Mouse (Mus musculus) granulocyte monocyte progenitor cell, adult 5-6 weeks (primary cell): ENCODE measurements at regions not wholly inside any gene's neighbourhood (a gene's known extent, or its start where the extent isn't known, plus 50 kb on each side); places are given as distances from the start of the nearest gene placed in this dataset.

Experiments
- ATAC-seq: replicated peaks from 2 replicates; pipeline ENCODE4 v1.8.0; 2016; ENCODE audit warnings: mild to moderate bottlenecking, moderate TSS enrichment, inconsistent platforms; ENCODE audit not compliant: poor library complexity, severe bottlenecking

DNA sequence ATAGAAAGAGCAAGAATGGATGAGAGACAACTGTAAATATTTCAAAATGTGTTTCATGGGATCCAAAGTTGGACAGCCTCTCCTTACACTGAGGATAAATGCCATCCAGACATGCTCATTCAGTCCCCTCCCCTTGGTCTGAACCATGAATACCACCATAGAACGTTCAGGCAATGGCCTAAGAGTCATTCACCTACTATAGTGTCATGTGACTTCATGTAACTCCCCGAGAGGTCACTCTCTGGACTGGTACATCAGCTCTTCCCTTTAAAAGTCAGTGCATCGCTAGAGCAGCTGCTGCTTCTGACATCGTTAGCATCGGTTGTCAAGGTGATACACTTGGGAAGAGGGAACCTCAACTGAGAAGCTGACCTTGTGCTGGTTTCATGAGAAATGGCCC lies 260.2 kb upstream of the Fn1 start:
- peak; percentile 41 for ATAC-seq

DNA sequence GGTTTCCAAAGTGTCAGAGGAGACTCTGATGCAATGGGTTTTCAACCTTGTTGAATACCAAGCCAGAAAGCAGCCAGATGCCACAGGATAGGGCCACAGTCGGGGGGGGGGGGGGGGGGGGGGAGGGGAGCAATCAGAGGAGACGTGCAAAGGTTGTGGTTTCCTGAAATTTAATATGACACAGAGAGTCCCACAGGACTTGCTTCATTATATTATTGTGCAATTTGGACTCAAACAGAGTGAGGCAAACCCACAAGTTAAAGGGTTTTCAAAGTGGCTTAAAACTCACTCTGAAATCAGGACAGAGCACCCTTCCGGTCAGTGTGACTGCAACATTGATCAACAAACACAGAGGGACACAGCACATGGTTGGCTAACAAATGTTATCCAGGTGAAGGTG lies 259.4 kb upstream of the Fn1 start:
- ATAC-seq = peak; percentile 94

DNA sequence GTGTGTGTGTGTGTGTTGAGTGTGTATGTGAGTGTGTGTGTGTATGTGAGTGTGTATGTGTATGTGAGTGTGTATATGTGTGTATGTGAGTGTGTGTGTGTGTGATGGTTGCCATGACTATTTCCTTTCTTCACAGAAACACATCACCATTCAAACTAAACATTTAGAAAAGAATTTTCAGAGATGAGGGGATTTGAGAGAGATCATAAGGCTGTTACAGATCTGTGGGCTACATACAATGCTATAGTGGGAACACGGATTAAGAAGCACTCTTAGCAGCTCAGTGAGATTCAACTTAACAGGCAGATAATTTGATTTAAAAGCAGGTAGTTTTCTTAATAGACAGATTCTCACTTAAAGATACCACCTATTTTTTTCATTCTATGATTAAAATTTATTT lies 257.1 kb upstream of the Fn1 start:
- no peak for ATAC-seq

DNA sequence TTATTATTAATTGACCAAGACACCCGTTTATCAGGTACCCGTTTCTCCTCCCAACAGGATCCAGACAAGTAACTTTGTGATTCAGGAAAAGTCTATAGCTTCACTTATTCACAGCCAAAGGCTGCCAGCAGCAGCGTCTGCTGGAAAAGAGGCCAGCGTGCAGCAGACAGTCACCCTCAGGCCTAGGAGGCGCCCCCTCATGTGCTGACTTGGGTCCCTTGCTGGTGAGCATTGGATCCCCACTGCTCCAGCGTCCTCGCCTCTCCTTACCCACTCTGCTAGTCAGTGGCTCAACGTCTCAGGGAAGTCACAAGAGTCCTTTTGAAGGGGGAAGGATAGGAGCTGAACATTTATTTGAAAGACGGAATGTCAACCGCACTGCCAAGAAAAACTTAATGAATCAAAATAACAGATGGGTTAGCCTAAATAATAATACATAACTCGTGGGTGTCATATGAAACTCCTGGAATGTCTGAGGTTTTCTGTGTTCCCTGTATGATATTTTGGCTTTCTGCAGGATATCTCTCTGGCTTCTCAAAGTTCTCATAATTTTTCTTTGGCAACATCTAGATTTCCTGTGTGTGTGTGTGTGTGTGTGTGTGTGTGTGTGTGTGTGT lies 256.6 kb upstream of the Fn1 start:
- ATAC-seq = no peak

DNA sequence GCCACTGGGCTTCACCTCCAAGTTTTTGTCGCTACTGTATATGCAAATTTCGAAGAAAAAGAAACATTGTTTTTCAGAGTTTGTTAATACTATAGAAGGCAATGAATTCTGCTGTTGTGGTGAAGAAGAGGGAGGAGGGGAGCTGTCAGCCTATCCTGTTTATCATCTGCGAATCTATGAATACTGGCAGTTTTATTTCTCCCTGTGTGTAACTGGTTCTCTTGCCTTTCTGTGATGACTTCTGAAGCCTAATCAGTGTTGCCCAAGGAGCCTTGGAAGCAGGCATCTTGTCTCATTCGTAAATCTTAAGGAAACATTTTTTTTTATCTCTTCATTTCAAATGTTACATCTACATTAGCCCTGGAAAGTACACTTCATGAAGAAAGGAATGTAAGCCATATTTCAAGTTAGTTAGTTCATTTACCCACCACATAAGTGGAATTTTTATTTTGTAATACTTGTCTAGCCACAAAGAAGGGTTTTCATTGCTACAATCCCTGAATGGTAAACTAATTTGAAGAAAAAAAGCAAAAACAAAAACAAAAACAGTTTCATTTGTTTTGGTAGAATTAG lies 251.5 kb upstream of the Fn1 start:
- ATAC-seq = no peak

DNA sequence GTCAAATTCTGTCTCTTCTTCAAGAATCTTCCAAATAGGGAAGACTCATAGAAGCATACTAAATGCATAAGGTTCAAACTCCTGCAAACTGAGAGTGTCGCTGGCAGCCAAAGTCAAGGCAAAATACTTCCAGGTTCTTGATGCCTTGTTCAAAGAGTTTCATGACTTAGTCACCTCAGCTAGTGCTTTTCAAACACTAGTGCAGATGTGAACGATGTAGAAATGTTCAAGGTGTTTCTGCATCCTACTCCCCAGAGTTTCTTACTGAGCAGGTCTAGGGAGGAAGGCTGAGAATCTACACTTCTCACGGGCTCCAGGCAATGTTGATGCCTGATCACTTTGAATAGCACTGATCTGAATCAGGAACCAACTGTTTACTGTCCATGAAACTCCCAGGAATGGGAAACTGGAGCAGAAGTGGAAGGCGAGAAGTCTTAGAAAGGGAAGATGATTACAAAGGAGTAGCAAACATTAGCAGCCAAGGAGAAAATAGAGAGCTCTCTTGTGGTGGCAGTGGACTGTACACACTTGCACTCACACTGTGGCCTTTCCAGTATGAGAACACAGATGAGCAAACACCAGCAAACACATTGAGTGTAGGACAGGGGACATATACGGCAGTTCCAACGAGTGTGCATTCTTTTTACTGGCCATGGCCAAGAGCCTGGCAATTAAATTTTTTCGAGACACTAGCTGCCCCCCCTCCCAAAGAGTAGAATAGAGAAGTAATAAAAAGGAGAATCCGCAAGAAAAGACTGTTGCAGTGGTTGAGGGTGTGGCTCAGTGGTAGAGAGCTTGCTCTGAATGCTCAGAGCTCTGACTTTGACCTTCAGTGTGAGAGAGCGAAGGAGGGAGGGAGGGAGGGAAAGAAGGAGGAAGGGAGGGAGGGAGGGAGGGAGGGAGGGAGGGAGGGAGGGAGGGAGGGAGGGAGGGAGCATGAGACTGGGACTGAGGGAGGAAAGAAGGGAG lies 247.4 kb upstream of the Fn1 start:
- ATAC-seq = peak; percentile 78

DNA sequence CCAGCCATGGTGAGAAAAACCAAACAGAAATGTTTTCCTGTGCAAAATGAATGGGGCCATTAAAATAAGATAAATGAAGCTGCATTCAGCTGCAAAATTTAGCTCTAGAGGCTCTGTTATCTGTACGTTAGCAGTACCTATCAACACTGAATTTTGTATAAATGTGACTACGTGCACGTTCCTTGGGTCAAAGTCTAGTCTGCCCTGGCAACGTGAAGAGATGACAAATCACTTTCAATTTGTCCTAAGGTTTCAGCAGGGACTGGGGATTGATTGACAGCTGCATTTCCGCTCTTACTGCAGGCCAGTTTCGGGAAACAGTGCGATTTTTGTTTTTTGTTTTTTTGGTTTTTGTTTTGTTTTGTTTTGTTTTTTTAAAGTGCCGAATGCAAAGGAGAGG lies 246.1 kb upstream of the Fn1 start:
- ATAC-seq = no peak

DNA sequence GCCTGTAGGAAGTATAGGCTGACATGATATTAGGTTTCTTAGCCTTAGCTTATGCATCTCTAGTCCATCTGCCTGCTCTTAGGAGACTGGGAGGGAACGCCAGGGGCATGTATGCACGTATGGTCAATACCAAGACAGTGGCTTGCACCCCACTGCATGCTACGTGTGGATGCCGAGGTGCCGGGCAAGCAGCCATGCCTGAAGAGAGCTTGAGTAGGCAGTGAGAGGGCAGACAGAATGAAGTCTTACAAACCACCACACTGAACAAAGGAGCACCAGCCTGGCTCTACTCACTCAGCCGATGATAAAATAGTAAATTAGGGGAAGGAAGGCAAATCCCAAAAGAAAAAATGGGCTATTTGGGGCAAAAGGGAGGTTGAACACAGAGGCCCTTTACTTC lies 245.2 kb upstream of the Fn1 start:
- ATAC-seq = peak; percentile 21; the same call in 1 of the 2 replicates

DNA sequence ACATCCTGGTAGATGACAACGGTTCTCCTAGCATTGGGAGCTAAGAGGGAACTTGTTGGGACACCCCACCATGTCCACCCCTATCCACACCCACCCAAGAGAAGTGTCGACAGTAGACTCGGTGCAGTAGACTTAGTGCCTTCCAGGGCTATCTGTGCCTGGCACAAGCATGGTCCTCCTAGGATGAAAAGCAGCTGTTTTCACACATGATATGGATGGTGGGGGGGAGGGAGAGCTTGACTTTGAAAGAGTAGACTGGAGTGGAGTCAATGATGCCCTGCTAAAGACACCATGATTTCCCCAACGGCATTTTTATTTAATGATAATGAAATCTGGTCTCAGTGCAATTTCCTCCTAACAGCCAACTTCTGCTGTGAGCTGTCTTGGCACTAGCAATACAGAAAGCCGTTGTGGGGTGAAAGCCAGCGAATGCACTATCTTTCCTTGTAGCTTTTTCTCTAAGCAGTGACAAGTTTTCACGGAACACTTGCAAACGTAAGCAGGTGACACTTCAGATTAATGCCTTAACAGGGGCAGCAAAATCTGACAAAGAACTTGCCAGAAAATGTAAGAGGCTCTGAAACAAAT lies 244.6 kb upstream of the Fn1 start:
- ATAC-seq = peak; percentile 33

DNA sequence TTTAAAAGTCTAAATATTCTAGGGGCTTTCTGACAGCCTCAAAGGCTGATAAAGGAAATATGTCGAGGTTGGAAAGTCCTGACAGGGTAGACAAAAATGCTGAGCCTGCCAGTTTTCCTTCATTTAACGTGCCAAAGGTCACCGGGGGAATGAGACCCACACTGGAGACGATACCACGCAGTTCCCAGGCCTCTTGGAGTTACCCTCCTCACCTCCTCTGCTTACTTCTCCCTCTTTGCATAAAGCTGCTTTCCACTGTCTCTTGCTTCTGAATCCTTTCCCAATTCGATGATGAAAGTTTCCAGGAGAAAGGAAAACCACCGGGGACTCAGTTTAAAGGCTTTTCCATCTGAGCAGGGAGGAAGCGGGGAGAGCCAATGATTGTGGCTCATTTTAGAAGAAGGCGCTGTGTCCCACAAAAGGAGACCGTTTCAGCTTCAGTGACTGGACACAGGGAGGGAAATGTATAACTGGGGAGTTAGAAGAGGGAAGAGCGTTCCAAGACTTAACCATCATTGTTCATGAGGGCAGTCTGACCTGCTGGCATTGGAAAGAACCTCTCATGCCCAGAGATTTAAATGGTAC lies 243.2 kb upstream of the Fn1 start:
- no peak for ATAC-seq

DNA sequence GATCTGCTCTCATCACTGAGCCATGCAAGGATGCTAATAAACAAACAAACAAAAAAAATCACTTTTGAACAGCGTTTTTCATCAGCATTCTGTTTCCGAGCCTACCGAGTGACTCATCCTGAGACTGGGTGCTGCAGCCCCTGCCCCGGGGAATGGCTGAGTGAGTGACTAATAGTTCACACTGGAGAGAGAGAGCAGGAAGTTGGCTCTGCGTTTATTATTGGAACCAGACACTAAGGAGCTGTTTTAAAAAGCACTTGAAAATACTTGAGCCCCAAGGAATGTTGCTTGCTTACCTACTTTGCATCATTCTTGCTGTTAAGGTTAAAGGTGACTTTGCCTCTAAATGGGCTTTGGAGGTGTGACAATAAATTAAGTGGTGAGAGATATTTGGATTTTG lies 240.6 kb upstream of the Fn1 start:
- peak; percentile 52 for ATAC-seq

DNA sequence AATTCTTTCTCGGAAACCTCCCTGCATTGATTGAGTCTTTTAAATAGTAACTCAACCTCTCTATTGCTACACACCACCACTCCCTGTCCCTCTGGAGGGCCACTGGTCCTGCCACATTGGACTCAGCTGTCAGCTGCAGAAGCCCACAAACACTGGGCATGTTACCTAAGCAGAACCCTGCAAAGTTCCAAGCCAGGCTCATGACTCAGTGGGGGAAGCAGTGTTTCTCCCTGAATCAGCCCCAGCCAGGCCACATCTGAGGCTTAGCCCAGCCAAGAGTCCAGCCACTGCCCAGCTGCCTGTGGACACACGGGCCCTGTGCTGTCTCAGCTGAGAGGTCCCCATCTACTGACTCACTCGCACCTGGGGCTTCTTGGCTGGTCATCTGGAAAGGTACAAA lies 234.8 kb upstream of the Fn1 start:
- no peak for ATAC-seq

DNA sequence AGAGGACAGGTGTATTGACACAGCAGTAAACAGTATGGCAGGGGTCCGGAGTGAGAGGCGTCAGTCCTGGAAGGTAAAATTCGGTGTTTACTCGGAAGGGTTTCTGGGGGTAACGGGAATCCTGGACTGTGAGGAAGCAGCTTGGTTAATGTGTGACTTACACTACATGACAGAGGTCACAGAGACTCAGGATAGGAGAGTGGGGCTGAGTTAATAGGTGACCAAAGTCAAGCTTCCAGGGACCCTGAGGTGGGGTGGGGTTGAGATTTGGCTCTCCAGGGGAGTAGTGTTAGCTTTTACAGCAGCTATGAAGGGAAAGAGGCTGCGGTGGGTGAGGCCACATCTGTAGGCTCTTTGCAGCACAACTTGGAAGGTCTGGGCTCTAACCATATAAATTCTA lies 233.9 kb upstream of the Fn1 start:
- ATAC-seq = no peak

DNA sequence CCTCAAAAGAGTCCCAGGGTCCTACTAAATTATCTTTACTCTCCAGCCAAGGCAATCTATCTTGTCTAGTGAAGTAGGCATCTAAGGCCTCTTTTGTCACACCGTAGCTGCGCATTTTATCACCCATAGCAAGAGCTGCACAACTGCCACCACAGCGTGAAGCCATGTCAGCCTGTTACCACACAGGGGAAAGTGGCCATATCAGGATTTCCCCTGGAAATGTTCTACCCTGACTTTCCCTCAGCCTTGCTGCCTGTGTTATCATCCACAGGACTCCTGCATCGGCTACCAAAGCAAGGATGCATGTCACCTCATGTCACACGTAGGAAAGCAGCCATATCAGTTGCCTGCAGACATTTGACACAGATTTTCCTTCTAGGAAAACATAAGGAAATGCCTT lies 233.2 kb upstream of the Fn1 start:
- ATAC-seq = no peak

DNA sequence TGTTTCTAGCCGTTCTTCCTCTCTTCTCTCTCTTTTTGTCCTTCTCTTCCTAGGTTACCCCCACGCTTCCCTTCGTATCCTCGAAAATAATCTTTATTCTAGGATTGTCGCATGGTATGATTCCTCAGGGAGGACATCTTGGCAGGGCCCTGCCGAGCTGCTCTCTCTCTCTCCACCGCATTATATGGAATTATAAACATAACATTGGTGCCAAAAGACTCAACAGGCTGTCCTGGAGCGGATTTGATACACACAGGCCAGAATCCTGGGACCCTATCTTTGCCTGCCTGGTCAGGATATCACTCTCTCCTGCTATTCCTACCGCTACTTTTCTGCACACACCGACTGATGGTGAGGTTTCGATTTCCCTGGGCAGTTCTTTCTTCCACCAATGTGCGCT lies 228.9 kb upstream of the Fn1 start:
- ATAC-seq = no peak

DNA sequence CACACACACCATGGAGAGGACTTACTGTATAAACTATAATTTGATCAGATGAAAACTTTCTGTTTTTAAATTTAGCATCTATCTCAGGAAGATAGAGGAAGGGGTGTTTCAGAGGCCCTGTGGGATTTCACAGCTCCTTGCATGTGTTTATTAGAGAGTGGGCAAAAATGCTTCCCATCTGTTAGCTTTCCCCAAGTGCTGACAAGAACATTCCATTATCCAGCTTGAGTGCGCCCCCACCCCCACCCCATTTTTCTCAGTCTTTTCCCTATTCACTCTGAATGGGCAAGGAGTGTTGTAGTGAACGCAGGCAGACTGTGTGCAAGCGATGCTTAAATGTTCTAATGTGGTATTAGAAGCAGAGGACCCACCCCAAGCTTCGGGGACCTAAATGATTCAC lies 228.2 kb upstream of the Fn1 start:
- ATAC-seq = no peak

DNA sequence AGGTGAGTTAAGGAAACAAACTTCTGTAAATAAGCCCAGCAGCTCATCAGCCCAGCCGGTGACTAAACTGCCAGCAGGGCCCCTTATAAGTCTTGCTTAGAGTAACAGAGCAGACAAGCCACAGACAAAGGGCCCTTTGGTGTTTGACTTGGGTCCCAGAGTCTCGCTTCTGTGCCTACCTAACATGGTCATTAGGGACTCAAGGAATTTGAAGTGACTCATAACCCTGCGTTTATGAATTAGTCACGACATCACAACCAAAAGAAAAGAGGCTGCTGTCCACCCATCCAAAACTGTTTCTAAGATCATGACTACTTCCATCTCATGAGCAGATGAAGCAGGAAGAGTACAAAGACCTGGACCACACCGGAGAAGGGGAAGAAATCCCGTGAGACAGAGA lies 227.5 kb upstream of the Fn1 start:
- ATAC-seq = no peak

DNA sequence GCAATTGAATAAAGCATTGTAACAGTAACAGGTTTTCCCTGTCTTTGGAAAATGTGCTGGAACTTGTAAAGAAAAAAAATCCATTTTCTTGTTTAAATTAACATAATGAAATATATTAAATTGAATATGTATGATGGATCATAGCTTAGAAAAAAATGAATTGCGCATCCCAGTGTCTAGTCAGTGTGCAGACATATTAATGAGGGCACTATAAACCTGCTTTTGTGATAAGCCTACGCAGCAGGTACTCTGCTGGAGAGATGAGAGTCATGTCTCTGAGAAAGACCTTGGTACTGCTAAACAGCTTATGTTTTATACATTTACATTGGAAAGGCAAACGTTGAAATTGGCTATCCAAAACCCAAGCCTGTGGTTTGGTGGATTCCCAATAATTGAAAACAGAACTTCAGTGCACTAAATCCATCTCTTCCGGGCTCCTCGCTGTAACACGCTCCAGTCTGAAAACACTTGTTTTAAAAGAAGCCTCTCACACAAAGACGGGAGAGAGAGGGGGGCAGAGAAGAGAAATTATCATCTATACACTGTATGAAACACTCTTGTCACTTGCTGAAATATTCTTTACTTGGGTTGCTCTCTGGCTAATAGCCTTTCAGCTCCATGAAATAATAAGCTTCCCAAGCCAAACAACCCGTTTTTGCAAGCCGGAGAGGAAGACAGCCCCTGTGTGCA lies 223.9 kb upstream of the Fn1 start:
- no peak for ATAC-seq

DNA sequence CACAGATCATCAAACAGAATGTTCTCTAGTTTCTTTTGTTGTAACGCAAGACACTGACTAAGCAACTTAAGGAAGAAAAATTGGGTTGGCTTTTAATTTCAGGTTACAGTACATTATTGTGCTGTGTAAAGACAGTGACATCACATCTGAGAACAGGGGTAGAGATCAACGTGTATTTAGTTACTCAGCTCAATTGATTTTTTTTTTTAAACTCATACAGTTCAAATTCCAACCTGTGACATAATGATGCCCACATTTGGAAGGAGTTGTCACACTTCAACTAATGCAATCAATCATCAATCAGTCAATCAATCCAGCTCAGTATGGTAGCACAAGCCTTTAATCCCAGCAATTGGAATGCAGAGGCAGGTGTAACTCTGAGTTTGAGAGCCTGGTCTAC lies 221.0 kb upstream of the Fn1 start:
- no peak for ATAC-seq

DNA sequence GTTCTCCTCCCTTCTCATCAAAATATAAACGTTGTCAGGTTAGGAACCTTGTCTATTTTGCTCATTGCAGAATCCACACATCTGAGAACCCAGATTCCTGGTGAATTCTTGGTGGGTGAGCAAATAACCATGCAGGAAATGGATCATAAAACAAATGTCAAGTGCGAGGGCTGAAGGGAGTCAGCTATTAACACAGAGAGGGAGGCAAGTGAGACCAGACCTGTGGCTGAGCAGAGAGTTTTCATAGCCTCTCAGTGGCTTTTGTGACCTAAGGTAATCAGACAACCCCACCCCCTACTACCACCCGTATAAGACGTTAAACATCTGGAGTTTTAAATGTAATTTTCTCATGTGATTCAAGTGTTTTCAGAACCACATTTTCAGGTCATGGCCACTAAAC lies 212.7 kb upstream of the Fn1 start:
- ATAC-seq = no peak
